Mouse (Mus musculus): ENCODE data around the gene Otud7a. TPM values are rescaled to one million over a fixed set of nuclear protein-coding genes. Genes with fewer than 3 reads are reported as not detected.

The Otud7a gene
- total and polyA plus RNA-seq, 2 experiments from 2014 or later = 3.8 to 21.6 TPM

DNA sequence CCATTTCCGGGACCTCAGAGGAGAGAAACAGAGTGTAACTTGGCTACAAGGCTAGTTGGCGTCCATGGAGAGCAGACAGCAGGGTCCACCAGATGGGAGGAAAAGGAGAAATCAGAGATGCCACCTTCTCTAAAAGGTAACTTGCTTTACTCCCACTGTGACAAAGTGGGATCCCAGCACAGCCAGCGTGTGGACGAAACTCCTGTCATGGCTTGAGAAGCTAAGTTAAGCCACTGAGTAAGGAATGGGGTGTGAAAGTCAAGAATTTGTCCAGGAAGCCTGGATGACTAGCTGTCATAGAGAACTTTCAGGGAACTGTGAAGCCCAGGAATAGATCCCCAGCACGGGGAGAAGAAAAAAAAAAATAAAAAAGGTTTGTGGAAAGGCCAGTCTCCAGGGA is 232.1 kb downstream of the Otud7a start:
- DNase-seq (no peak), ATAC-seq (no peak)
- H3K4me1 ChIP-seq (ENCODE audit: insufficient read depth) = no peaks in the 10 kb centered on the region
- 83% methylated on average over 5 of the region's 5 CpGs for WGBS
- no peak overlapping the region for H3K27ac ChIP-seq (ENCODE audit: low read depth, low read length)
- TF ChIP-seq CTCF (IDR thresholded peaks at IDR 0.05; ENCODE audit: low read depth) = no peak
- H3K9ac ChIP-seq = no peak overlapping the region
- no peaks in the 10 kb centered on the region for H3K27me3 ChIP-seq (ENCODE audit: insufficient read depth, low read length)
- H3K4me2 ChIP-seq (ENCODE audit: low read depth) = no peak overlapping the region
- no peaks in the 10 kb centered on the region for H3K9me3 ChIP-seq (ENCODE audit: low read length)
- H3K4me3 ChIP-seq (ENCODE audit: low read depth, low read length) = no peak overlapping the region
- no peaks in the 10 kb centered on the region for H3K36me3 ChIP-seq (ENCODE audit: insufficient read depth)

DNA sequence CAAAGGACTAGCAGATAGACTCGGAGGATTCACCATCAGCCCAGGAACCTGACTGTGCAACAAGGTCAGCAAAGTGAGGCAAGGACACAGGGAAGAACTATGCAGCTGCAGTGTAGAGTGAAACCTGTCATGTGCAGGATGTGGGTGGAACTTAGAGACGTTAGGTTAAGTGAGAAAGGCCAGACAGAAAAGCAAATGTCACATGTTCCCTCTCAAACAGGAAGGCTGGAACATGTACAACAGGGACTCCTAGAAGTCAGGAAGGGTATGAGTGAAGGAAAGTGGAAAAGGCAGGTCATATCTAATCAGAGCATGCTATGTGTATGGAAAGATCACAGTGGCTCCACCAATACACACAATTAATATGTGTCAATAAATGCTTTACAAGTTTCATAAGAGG is 232.6 kb downstream of the Otud7a start:
- H3K36me3 ChIP-seq (ENCODE audit: insufficient read depth) = no peaks in the 10 kb centered on the region
- H3K4me1 ChIP-seq (ENCODE audit: insufficient read depth) = no peaks in the 10 kb centered on the region
- no peak overlapping the region for H3K4me2 ChIP-seq (ENCODE audit: low read depth)
- H3K4me3 ChIP-seq (ENCODE audit: low read depth, low read length) = no peak overlapping the region
- H3K9me3 ChIP-seq (ENCODE audit: low read length) = no peaks in the 10 kb centered on the region
- ATAC-seq = no peak
- TF ChIP-seq CTCF (IDR thresholded peaks at IDR 0.05; ENCODE audit: low read depth) = no peak
- 63% methylated on average over 2 of the region's 2 CpGs for WGBS
- H3K9ac ChIP-seq = no peak overlapping the region
- H3K27me3 ChIP-seq (ENCODE audit: insufficient read depth, low read length) = no peaks in the 10 kb centered on the region
- no peak overlapping the region for H3K27ac ChIP-seq (ENCODE audit: low read depth, low read length)
- DNase-seq = no peak

DNA sequence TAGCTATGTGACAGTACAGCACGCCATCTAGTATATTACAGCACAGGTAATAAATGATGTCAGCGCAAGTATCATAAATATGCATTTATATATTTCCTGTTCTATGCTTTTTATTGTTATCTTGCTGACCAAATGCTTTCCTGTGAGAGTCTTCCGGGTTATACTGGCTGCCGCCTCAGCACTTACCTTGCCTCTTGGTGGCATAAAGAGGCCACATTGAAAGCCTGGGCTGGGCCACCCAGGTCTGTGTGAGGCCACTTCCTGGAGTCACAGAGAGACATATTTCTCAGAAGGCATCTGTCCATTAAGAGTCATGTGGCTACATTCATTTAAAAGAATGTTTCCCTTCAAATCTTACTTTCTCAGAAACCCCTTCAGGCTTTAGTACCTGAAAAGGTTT is 242.5 kb downstream of the Otud7a start:
- no peaks in the 10 kb centered on the region for H3K36me3 ChIP-seq (ENCODE audit: insufficient read depth)
- DNase-seq = no peak
- no peaks in the 10 kb centered on the region for H3K4me1 ChIP-seq (ENCODE audit: insufficient read depth)
- no peak overlapping the region for H3K4me3 ChIP-seq (ENCODE audit: low read depth, low read length)
- no peak for TF ChIP-seq CTCF (IDR thresholded peaks at IDR 0.05; ENCODE audit: low read depth)
- no peak overlapping the region for H3K4me2 ChIP-seq (ENCODE audit: low read depth)
- no peak overlapping the region for H3K27ac ChIP-seq (ENCODE audit: low read depth, low read length)
- H3K9ac ChIP-seq = no peak overlapping the region
- no peaks in the 10 kb centered on the region for H3K27me3 ChIP-seq (ENCODE audit: insufficient read depth, low read length)
- WGBS = 90% methylated on average over 4 of the region's 4 CpGs
- no peaks in the 10 kb centered on the region for H3K9me3 ChIP-seq (ENCODE audit: low read length)
- no peak for ATAC-seq

DNA sequence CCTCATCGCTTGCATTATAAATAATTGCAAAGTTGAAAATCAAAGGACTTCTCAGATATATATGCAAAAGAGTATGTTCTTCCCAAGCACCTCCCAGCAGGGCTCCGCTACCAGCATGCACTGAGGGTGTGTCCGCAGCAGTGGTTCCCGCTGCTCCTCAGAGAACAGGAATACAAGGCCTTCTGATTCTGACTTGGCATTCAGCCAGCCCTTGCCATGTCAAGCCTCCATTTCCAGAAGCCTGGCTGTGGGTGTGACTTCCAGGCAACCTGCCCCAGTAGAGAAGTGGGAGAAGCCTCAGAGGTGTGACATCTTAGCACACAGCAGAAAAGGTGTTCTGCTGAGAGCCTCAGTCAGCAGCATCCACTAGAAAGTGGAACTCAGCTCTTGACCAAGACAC is 253.4 kb downstream of the Otud7a start:
- no peak overlapping the region for H3K4me3 ChIP-seq (ENCODE audit: low read depth, low read length)
- no peak overlapping the region for H3K9ac ChIP-seq
- H3K9me3 ChIP-seq (ENCODE audit: low read length) = no peaks in the 10 kb centered on the region
- no peaks in the 10 kb centered on the region for H3K27me3 ChIP-seq (ENCODE audit: insufficient read depth, low read length)
- no peak overlapping the region for H3K4me2 ChIP-seq (ENCODE audit: low read depth)
- no peak for TF ChIP-seq CTCF (IDR thresholded peaks at IDR 0.05; ENCODE audit: low read depth)
- no peak for ATAC-seq
- H3K4me1 ChIP-seq (ENCODE audit: insufficient read depth) = no peaks in the 10 kb centered on the region
- no peak overlapping the region for H3K27ac ChIP-seq (ENCODE audit: low read depth, low read length)
- H3K36me3 ChIP-seq (ENCODE audit: insufficient read depth) = 0 out of 2 replicates have a peak, but pooled peaks cover 2% of the 10 kb centered on the region
- 69% methylated on average over 4 of the region's 4 CpGs for WGBS
- DNase-seq = no peak

DNA sequence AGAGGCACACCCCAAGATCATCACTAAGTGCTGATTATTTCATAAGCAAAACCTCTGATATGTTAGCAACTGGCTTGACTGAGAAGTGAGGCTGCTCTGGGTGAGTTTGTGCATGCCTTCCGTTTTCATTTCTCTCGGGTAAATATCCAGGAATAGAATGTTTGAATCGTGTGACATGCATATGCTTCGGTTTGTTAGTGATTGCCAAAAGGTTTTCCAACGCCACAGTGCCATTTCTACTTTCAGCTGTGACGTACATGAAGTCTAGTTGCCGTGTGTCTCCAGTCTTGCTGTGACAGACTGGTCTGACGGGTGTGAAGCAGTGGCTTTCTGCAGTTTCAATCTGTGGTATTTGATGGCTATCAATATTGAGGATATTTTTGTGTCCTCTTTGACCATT is 273.4 kb downstream of the Otud7a start:
- Histone ChIP-seq H3K36me3 (ENCODE audit: insufficient read depth) (no peaks in the 10 kb centered on the region), H3K27me3 (ENCODE audit: insufficient read depth, low read length) (no peaks in the 10 kb centered on the region), H3K4me2 (ENCODE audit: low read depth) (no peak overlapping the region), H3K9me3 (ENCODE audit: low read length) (no peaks in the 10 kb centered on the region), H3K4me1 (ENCODE audit: insufficient read depth) (no peaks in the 10 kb centered on the region), H3K9ac (no peak overlapping the region), H3K27ac (ENCODE audit: low read depth, low read length) (no peak overlapping the region), H3K4me3 (ENCODE audit: low read depth, low read length) (no peak overlapping the region)
- no peak for DNase-seq
- ATAC-seq = peak; percentile 27; the same call in 1 of the 2 replicates
- no peak for TF ChIP-seq CTCF (IDR thresholded peaks at IDR 0.05; ENCODE audit: low read depth)
- 65% methylated on average over 8 of the region's 8 CpGs for WGBS

DNA sequence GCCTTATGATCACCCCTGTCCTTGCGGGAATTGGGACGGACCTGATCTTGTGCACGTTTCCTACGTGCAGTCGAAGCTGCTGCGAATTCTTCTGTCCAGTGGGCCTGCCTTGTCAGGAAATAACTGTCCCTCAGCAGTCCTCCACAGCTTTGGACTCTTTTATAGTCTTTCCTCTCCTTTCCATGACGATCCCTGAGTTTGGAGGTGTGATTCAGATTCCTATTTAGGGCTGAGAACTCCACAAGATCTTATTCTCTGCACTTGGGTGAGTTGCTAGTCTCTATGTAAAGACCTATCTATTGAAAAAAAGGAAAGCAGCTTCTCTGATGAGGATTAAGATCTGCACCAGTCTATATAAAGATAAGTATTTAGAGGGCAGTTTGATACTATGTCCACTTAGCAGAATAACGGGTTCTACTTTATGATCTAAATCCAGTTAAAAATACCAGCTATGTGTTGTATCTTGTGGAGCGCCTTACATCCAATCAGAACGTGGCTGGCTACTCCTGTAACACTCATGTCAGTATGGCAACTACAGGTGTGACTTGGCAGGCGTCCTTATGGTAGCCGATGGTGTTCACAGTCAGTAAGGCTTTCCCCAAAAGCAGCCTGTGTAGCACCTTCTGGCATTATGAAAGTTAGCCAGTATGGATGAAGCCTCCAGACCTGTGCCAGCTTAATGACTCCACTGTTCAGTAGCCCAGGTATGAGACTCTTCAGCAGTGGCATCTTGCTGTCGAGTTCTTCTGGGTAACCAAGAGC is 274.8 kb downstream of the Otud7a start:
- Histone ChIP-seq H3K27ac (ENCODE audit: low read depth, low read length) (no peak overlapping the region), H3K27me3 (ENCODE audit: insufficient read depth, low read length) (no peaks in the 10 kb centered on the region), H3K4me1 (ENCODE audit: insufficient read depth) (no peaks in the 10 kb centered on the region), H3K4me2 (ENCODE audit: low read depth) (no peak overlapping the region), H3K9ac (no peak overlapping the region), H3K4me3 (ENCODE audit: low read depth, low read length) (no peak overlapping the region), H3K9me3 (ENCODE audit: low read length) (no peaks in the 10 kb centered on the region), H3K36me3 (ENCODE audit: insufficient read depth) (no peaks in the 10 kb centered on the region)
- DNase-seq (no peak), ATAC-seq (no peak)
- WGBS = 88% methylated on average over 13 of the region's 13 CpGs
- TF ChIP-seq CTCF (IDR thresholded peaks at IDR 0.05; ENCODE audit: low read depth) = no peak

DNA sequence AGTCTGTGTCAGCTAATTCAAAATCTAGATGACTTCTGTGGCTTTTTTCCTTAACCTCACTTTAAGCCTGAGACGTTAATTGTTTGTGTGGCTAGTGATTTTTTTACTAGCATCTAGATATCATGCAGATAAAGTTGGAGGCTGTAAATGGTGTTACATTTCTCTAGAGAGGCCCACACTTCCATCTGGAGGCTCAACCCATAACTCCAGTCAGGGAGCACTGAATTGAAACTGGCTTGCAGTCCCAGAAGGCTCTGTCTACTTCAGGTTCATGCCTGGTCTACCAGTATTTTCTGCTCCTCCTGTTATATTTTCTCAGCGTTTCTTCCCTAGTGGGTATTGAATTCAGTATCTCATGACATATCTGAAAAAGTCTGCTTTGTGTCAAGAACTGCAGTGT is 276.1 kb downstream of the Otud7a start:
- Histone ChIP-seq H3K27ac (ENCODE audit: low read depth, low read length) (no peak overlapping the region), H3K9ac (no peak overlapping the region), H3K36me3 (ENCODE audit: insufficient read depth) (no peaks in the 10 kb centered on the region), H3K27me3 (ENCODE audit: insufficient read depth, low read length) (no peaks in the 10 kb centered on the region), H3K4me2 (ENCODE audit: low read depth) (no peak overlapping the region), H3K4me3 (ENCODE audit: low read depth, low read length) (no peak overlapping the region), H3K9me3 (ENCODE audit: low read length) (no peaks in the 10 kb centered on the region), H3K4me1 (ENCODE audit: insufficient read depth) (no peaks in the 10 kb centered on the region)
- 78% methylated on average over 2 of the region's 2 CpGs for WGBS
- no peak for DNase-seq
- TF ChIP-seq CTCF (IDR thresholded peaks at IDR 0.05; ENCODE audit: low read depth) = no peak
- no peak for ATAC-seq

Data from forebrain, postnatal 0 days (tissue).